Mouse (Mus musculus) hindbrain, postnatal 0 days (tissue): ENCODE results near the gene Aldh3b3. TPM values are rescaled to one million over a fixed set of nuclear protein-coding genes. Genes with fewer than 3 reads are reported as not detected.

ENCODE experiments used
- ATAC-seq: fragments of 200-750 bp; cut with Nextera tagmentation; 2 replicates; pipeline ENCODE4 v1.8.0; 2017; ENCODE audit warnings: mild to moderate bottlenecking, moderate TSS enrichment, moderate library complexity
- DNase-seq: peaks from one replicate; pipeline ENCODE4 v3.0.0-alpha.2; 2015; ENCODE audit warnings: low spot score
- H3K27ac ChIP-seq: fragments of 300-500 bp; sonication (generic); 2 replicates; pipeline ENCODE4 v1.5.1; 2014; ENCODE audit warnings: mild to moderate bottlenecking
- H3K27me3 ChIP-seq: fragments of 300-500 bp; sonication (generic); 2 replicates; pipeline ENCODE4 v1.6.1; 2014; ENCODE audit warnings: low read length, mixed read lengths; ENCODE audit not compliant: insufficient read depth
- H3K36me3 ChIP-seq: fragments of 300-500 bp; sonication (generic); 2 replicates; pipeline ENCODE4 v1.6.1; 2014; ENCODE audit warnings: low read length, mixed read lengths; ENCODE audit not compliant: insufficient read depth
- H3K4me1 ChIP-seq: fragments of 300-500 bp; sonication (generic); 2 replicates; pipeline ENCODE4 v1.6.1; 2014; ENCODE audit warnings: antibody characterized with exemption, low read length, mixed read lengths; ENCODE audit not compliant: insufficient read depth
- H3K4me2 ChIP-seq: fragments of 300-500 bp; sonication (generic); 2 replicates; pipeline ENCODE4 v1.6.1; 2014; ENCODE audit warnings: low read depth, mild to moderate bottlenecking, low read length, moderate library complexity, mixed read lengths
- H3K4me3 ChIP-seq: fragments of 300-500 bp; sonication (generic); 2 replicates; pipeline ENCODE4 v1.5.1; 2014; ENCODE audit warnings: low read length
- H3K9ac ChIP-seq: fragments of 300-500 bp; sonication (generic); replicated peaks from 2 replicates; pipeline ENCODE4 v1.6.1; 2014; ENCODE audit warnings: mild to moderate bottlenecking, low read length, moderate library complexity, mixed read lengths
- H3K9me3 ChIP-seq: fragments of 300-500 bp; sonication (generic); 2 replicates; pipeline ENCODE4 v1.6.1; 2016; ENCODE audit warnings: low read length, mixed read lengths
- CTCF ChIP-seq: IDR thresholded peaks from 2 replicates; pipeline ENCODE4 v1.5.1; 2016; ENCODE audit warnings: antibody characterized with exemption, control low read depth, low read depth
- WGBS: fragments of 180-500 bp; shearing (Covaris S2); extraction: QIAGEN DNeasy Blood & Tissue Kit; methylation state at CpG from one replicate; pipeline ENCODE4 v1.1.7; 2014; 5-methylcytosine and 5-hydroxymethylcytosine counted together
- polyA plus RNA-seq: library from polyadenylated mRNA; unstranded; fragments of >200 nt; fragmentation: Nextera tagmentation; extraction: Ambion mirVana; gene quantifications from 2 replicates; pipeline ENCODE4 v1.2.1, GENCODE M21; 2015
- total RNA-seq: library from RNA; depleted of rRNA; stranded (reverse); fragments of >200 nt; gene quantifications from 2 replicates; pipeline ENCODE4 v1.2.3, GENCODE M21; 2014

Gene Aldh3b3
- total and polyA plus RNA-seq, 2 experiments from 2014 or later: not detected

GRCm38 (mm10) chr19:3926685-3927084 lies 31.8 kb upstream of the Aldh3b3 start:
- TF ChIP-seq CTCF: no peak
- Histone ChIP-seq H3K9ac (no peak overlapping the region), H3K36me3 (no peaks in the 10 kb centered on the region), H3K4me3 (no peak overlapping the region), H3K4me2 (no peak overlapping the region), H3K4me1 (0 out of 2 replicates have a peak, but pooled peaks cover 9% of the 10 kb centered on the region), H3K27ac (no peak overlapping the region), H3K9me3 (no peaks in the 10 kb centered on the region), H3K27me3 (no peaks in the 10 kb centered on the region)
- no peak for ATAC-seq
- WGBS: 58% methylated on average over 6 of the region's 6 CpGs
- no peak for DNase-seq

- Histone ChIP-seq H3K4me1 (0 out of 2 replicates have a peak, but pooled peaks cover 9% of the 10 kb centered on the region), H3K4me3 (no peak overlapping the region), H3K9ac (no peak overlapping the region), H3K27ac (no peak overlapping the region), H3K27me3 (no peaks in the 10 kb centered on the region), H3K36me3 (no peaks in the 10 kb centered on the region), H3K4me2 (no peak overlapping the region), H3K9me3 (no peaks in the 10 kb centered on the region)
- WGBS: 88% methylated on average over 4 of the region's 4 CpGs
- no peak for TF ChIP-seq CTCF
- no peak for DNase-seq
- ATAC-seq: no peak
Measured at GRCm38 (mm10) chr19:3927989-3928388, 30.5 kb upstream of the Aldh3b3 start.

DNA sequence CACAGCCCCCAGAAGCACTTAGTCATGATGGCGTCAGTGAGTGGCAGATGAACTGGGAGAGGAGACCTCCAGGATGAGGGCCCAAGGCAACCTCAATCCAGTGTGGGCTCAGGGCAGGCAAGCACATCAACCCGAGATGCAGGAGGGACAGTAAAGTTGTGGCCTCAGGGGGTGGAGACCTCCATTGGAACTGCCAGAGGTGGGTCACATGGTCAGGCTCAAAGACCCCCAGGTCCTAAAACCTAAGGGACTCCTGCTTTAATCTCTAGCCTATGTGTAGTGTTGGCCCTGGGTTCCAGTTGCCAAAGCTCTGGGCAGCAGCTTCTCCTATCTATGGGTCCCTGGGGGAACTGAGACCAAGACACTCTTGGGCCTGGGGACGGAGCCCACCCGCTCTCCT lies 29.7 kb upstream of the Aldh3b3 start:
- Histone ChIP-seq H3K36me3 (no peaks in the 10 kb centered on the region), H3K4me1 (0 out of 2 replicates have a peak, but pooled peaks cover 9% of the 10 kb centered on the region), H3K4me3 (no peak overlapping the region), H3K27ac (peak overlapping the region; percentile 73; the same call in 1 of the 2 replicates), H3K9ac (no peak overlapping the region), H3K9me3 (no peaks in the 10 kb centered on the region), H3K4me2 (no peak overlapping the region), H3K27me3 (no peaks in the 10 kb centered on the region)
- DNase-seq (no peak), ATAC-seq (no peak)
- no peak for TF ChIP-seq CTCF
- WGBS: 50% methylated on average over 4 of the region's 4 CpGs

- no peak within 1 kb of the TSS for H3K4me3 ChIP-seq
- H3K4me1 ChIP-seq: 0 out of 2 replicates have a peak, but pooled peaks cover 9% of the 10 kb centered on the region
- no peaks in the 10 kb centered on the region for H3K27me3 ChIP-seq
- H3K9me3 ChIP-seq: no peaks in the 10 kb centered on the region
- peak; percentile 82 for DNase-seq
- peak within 1 kb of the TSS; percentile 25; the same call in 1 of the 2 replicates for H3K9ac ChIP-seq
- peak within 1 kb of the TSS; percentile 73 for H3K27ac ChIP-seq
- H3K4me2 ChIP-seq: peak within 1 kb of the TSS; percentile 29
- no peak for TF ChIP-seq CTCF
- no peaks in the 10 kb centered on the region for H3K36me3 ChIP-seq
- peak; percentile 89 for ATAC-seq
- 27% methylated on average over 12 of the region's 12 CpGs for WGBS
Measured at GRCm38 (mm10) chr19:3929211-3929941, 29.1 kb upstream of the Aldh3b3 start, which contains the start of gene Aldh3b1. Aldh3b1 (minus strand) TSS chr19:3929808.

- H3K4me1 ChIP-seq: 0 out of 2 replicates have a peak, but pooled peaks cover 12% of the 10 kb centered on the region
- WGBS: 61% methylated on average over 21 of the region's 21 CpGs
- H3K4me3 ChIP-seq: no peak overlapping the region
- DNase-seq (peak; percentile 31), ATAC-seq (no peak)
- no peaks in the 10 kb centered on the region for H3K27me3 ChIP-seq
- H3K27ac ChIP-seq: peak overlapping the region; percentile 73
- TF ChIP-seq CTCF: no peak
- H3K4me2 ChIP-seq: no peak overlapping the region
- no peaks in the 10 kb centered on the region for H3K9me3 ChIP-seq
- no peaks in the 10 kb centered on the region for H3K36me3 ChIP-seq
- peak overlapping the region; percentile 25; the same call in 1 of the 2 replicates for H3K9ac ChIP-seq
Measured at GRCm38 (mm10) chr19:3930262-3931057, 28.0 kb upstream of the Aldh3b3 start.

DNA sequence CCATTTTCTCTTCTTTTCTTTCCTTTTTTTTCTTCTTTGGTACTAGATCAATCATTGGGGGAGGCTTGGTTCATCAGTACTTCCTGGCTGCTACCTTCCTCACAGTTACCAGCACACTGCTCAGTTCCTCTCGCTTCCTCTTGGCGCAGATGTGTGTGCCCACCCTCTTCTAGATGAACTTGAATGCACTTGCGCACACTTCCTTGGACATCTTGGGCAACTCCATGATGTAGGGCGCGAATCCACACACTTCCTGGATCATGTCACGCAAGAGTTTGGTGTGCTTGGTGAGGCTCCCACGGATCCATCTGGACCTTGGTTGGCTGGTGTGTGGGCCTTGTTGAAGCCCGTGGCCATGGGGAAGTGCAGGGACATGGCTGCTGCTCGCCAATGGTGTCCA lies 26.7 kb upstream of the Aldh3b3 start:
- Histone ChIP-seq H3K9ac (no peak overlapping the region), H3K27me3 (no peaks in the 10 kb centered on the region), H3K4me3 (no peak overlapping the region), H3K36me3 (no peaks in the 10 kb centered on the region), H3K27ac (no peak overlapping the region), H3K4me1 (0 out of 2 replicates have a peak, but pooled peaks cover 18% of the 10 kb centered on the region), H3K9me3 (no peaks in the 10 kb centered on the region), H3K4me2 (no peak overlapping the region)
- 90% methylated on average over 9 of the region's 9 CpGs for WGBS
- ATAC-seq (no peak), DNase-seq (no peak)
- TF ChIP-seq CTCF: no peak
